Comparison of ENCODE assay signal across 25 mouse cellular contexts in the genomic region with DNA sequence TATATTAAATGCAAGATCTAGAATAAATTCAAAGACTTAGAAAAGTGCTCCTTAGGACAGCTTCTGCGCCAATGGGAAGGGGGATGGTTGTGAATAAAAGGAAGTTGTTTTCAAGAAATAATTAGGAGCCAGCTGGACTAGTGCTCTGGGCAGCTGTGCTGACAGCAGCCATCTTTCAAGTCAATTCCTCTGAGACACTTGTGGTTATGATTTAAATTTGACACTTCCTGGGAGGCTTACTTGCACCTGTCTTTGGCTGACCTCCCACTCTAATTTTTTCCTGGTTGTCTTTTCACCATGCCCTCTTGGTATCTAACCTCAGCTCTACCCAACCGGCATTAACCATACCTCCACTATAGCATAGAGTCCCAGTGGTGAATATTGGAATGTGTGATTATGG. TPM values are rescaled to one million over a fixed set of nuclear protein-coding genes. Genes with fewer than 3 reads are reported as not detected.
DNase-seq lines count a peak whose midpoint lies in the region; ATAC-seq and TF ChIP-seq lines count a peak whose summit lies in the region.
"Had no signal": no experiment of that assay in that cellular context is flagged by ENCODE, and none has a peak within 500 bp of the region (broad histone marks: within the 10 kb centered on the region; RNA-seq: fewer than 3 reads in every experiment).

No protein-coding gene starts in this region.

- no peaks in the 10 kb centered on the region for H3K4me1 ChIP-seq in embryonic facial prominence, embryonic 14.5 days (ENCODE audit: control insufficient read depth, insufficient read depth, low read length)
- H3K4me1 ChIP-seq in embryonic facial prominence, embryonic 10.5 days, result peaks cover under 1% of the 10 kb centered on the region; the same call in 1 of the 2 replicates
- no peaks in the 10 kb centered on the region for H3K4me1 ChIP-seq in embryonic facial prominence, embryonic 15.5 days
- H3K4me1 ChIP-seq in forebrain, embryonic 14.5 days (ENCODE audit: control insufficient read depth, insufficient read depth, low read length), result no peaks in the 10 kb centered on the region
- peaks cover under 1% of the 10 kb centered on the region; the same call in 1 of the 2 replicates for H3K4me1 ChIP-seq in forebrain, embryonic 11.5 days (replicated peaks; ENCODE audit: control insufficient read depth, insufficient read depth, low read length)
- H3K4me1 ChIP-seq: embryonic facial prominence, embryonic 13.5 days had no signal

- H3K79me2 ChIP-seq in C2C12 (ENCODE audit: control insufficient read depth, insufficient read depth), result no peaks in the 10 kb centered on the region
- H3K79me2 ChIP-seq in myocyte (ENCODE audit: control insufficient read depth, insufficient read depth), result no peaks in the 10 kb centered on the region

- peak; percentile 65; the same call in 1 of the 2 replicates for ATAC-seq in embryonic facial prominence, embryonic 14.5 days (ENCODE audit: low read depth)
- ATAC-seq in embryonic facial prominence, embryonic 15.5 days (ENCODE audit: insufficient number of reproducible peaks, low FRiP score, low TSS enrichment, low read depth), result peak; percentile 34; the same call in 1 of the 2 replicates
- no peak for ATAC-seq in forebrain, embryonic 14.5 days
- ATAC-seq in forebrain, embryonic 11.5 days (replicated peaks; ENCODE audit: low FRiP score), result no peak
- ATAC-seq: activated CD4-positive, CD25-positive, alpha-beta regulatory T cell, adult 4 months; forebrain, embryonic 13.5 days; forebrain, embryonic 16.5 days; Patski had no signal

- H3K36me3 ChIP-seq in embryonic facial prominence, embryonic 14.5 days (ENCODE audit: control insufficient read depth, insufficient read depth, low read length), result no peaks in the 10 kb centered on the region
- no peaks in the 10 kb centered on the region for H3K36me3 ChIP-seq in embryonic facial prominence, embryonic 10.5 days (replicated peaks)
- no peaks in the 10 kb centered on the region for H3K36me3 ChIP-seq in C2C12 (ENCODE audit: control insufficient read depth, insufficient read depth)
- no peaks in the 10 kb centered on the region for H3K36me3 ChIP-seq in embryonic facial prominence, embryonic 15.5 days
- H3K36me3 ChIP-seq in myocyte (ENCODE audit: control insufficient read depth, insufficient read depth), result no peaks in the 10 kb centered on the region
- H3K36me3 ChIP-seq in forebrain, embryonic 14.5 days (ENCODE audit: control insufficient read depth, insufficient read depth, low read length), result no peaks in the 10 kb centered on the region
- H3K36me3 ChIP-seq in forebrain, embryonic 11.5 days (ENCODE audit: control insufficient read depth, insufficient read depth, low read length), result no peaks in the 10 kb centered on the region
- H3K36me3 ChIP-seq: embryonic facial prominence, embryonic 13.5 days; forebrain, embryonic 10.5 days; G1E had no signal

- no peak overlapping the region for H3K9ac ChIP-seq in embryonic facial prominence, embryonic 14.5 days (ENCODE audit: low read depth, low read length)
- H3K9ac ChIP-seq in embryonic facial prominence, embryonic 15.5 days, result no peak overlapping the region
- H3K9ac ChIP-seq in forebrain, embryonic 14.5 days (ENCODE audit: low read length), result no peak overlapping the region
- H3K9ac ChIP-seq in forebrain, embryonic 11.5 days (ENCODE audit: low read length), result no peak overlapping the region
- H3K9ac ChIP-seq: embryonic facial prominence, embryonic 13.5 days; forebrain, embryonic 13.5 days had no signal

- no peak overlapping the region for H3ac ChIP-seq in C2C12 (ENCODE audit: control insufficient read depth, insufficient read length, low read depth)
- H3ac ChIP-seq in myocyte (ENCODE audit: control insufficient read depth, insufficient read length), result no peak overlapping the region

- no peaks in the 10 kb centered on the region for H3K9me3 ChIP-seq in embryonic facial prominence, embryonic 14.5 days (ENCODE audit: control insufficient read depth, low read length)
- H3K9me3 ChIP-seq in embryonic facial prominence, embryonic 10.5 days, result no peaks in the 10 kb centered on the region
- H3K9me3 ChIP-seq in embryonic facial prominence, embryonic 15.5 days (replicated peaks), result no peaks in the 10 kb centered on the region
- H3K9me3 ChIP-seq in forebrain, embryonic 14.5 days (replicated peaks; ENCODE audit: control insufficient read depth, low read length), result no peaks in the 10 kb centered on the region
- H3K9me3 ChIP-seq in forebrain, embryonic 11.5 days (ENCODE audit: control insufficient read depth, low read length), result no peaks in the 10 kb centered on the region
- H3K9me3 ChIP-seq: embryonic facial prominence, embryonic 13.5 days; forebrain, embryonic 10.5 days; forebrain, embryonic 13.5 days had no signal

- H3K27me3 ChIP-seq in embryonic facial prominence, embryonic 14.5 days (replicated peaks; ENCODE audit: control insufficient read depth, insufficient read depth, low read length), result no peaks in the 10 kb centered on the region
- H3K27me3 ChIP-seq in embryonic facial prominence, embryonic 10.5 days (replicated peaks; ENCODE audit: low read depth, poor library complexity, severe bottlenecking), result no peaks in the 10 kb centered on the region
- no peaks in the 10 kb centered on the region for H3K27me3 ChIP-seq in C2C12 (ENCODE audit: control insufficient read depth, insufficient read depth, insufficient read length)
- no peaks in the 10 kb centered on the region for H3K27me3 ChIP-seq in embryonic facial prominence, embryonic 15.5 days
- H3K27me3 ChIP-seq in myocyte (ENCODE audit: control insufficient read depth, insufficient read depth, insufficient read length), result no peaks in the 10 kb centered on the region
- H3K27me3 ChIP-seq in forebrain, embryonic 14.5 days (replicated peaks; ENCODE audit: control insufficient read depth, insufficient read depth, low read length), result no peaks in the 10 kb centered on the region
- H3K27me3 ChIP-seq in forebrain, embryonic 11.5 days (ENCODE audit: control insufficient read depth, insufficient read depth, low read length), result no peaks in the 10 kb centered on the region
- H3K27me3 ChIP-seq: embryonic facial prominence, embryonic 13.5 days; forebrain, embryonic 13.5 days had no signal

- no peaks in the 10 kb centered on the region for H3K79me3 ChIP-seq in C2C12 (ENCODE audit: low read depth)

- no peak for TF ChIP-seq CTCF in C2C12 (IDR thresholded peaks at IDR 0.05; ENCODE audit: control insufficient read depth, insufficient read depth, insufficient read length)

- WGBS in embryonic facial prominence, embryonic 14.5 days, result 79% methylated on average over 2 of the region's 2 CpGs
- 81% methylated on average over 2 of the region's 2 CpGs for WGBS in embryonic facial prominence, embryonic 10.5 days
- 76% methylated on average over 2 of the region's 2 CpGs for WGBS in embryonic facial prominence, embryonic 15.5 days
- 80% methylated on average over 2 of the region's 2 CpGs for WGBS in forebrain, embryonic 14.5 days
- 82% methylated on average over 2 of the region's 2 CpGs for WGBS in forebrain, embryonic 11.5 days

- DNase-seq in embryonic facial prominence, embryonic 14.5 days (ENCODE audit: low spot score), result peak; percentile 55
- no peak for DNase-seq in embryonic facial prominence, embryonic 10.5 days (ENCODE audit: low spot score)
- no peak for DNase-seq in forebrain, embryonic 14.5 days (ENCODE audit: low spot score)
- DNase-seq in forebrain, embryonic 11.5 days (ENCODE audit: low spot score), result no peak
- DNase-seq: adrenal gland, adult 8-10 months; adrenal gland, postnatal 14 days; adrenal gland, postnatal 36 days; B cell, adult 2 months; cerebellum, adult 11-12 months; cerebellum, adult 2 months; cerebellum, adult 9-10 months; cerebellum, postnatal 10 days; cerebellum, postnatal 25 days had no signal

- no peak overlapping the region for H3K4me2 ChIP-seq in embryonic facial prominence, embryonic 14.5 days (ENCODE audit: low read depth, low read length)
- H3K4me2 ChIP-seq in embryonic facial prominence, embryonic 15.5 days (replicated peaks), result no peak overlapping the region
- H3K4me2 ChIP-seq in myocyte (ENCODE audit: low read depth), result no peak overlapping the region
- H3K4me2 ChIP-seq in forebrain, embryonic 14.5 days (ENCODE audit: low read length), result no peak overlapping the region
- no peak overlapping the region for H3K4me2 ChIP-seq in forebrain, embryonic 11.5 days (ENCODE audit: low read depth, low read length, severe bottlenecking)
- H3K4me2 ChIP-seq: embryonic facial prominence, embryonic 13.5 days; forebrain, embryonic 13.5 days had no signal

- no peak overlapping the region for H3K27ac ChIP-seq in embryonic facial prominence, embryonic 14.5 days (replicated peaks; ENCODE audit: low read depth, low read length)
- H3K27ac ChIP-seq in embryonic facial prominence, embryonic 10.5 days (replicated peaks), result no peak overlapping the region
- H3K27ac ChIP-seq in embryonic facial prominence, embryonic 15.5 days (replicated peaks), result no peak overlapping the region
- no peak overlapping the region for H3K27ac ChIP-seq in forebrain, embryonic 14.5 days (ENCODE audit: low read depth, low read length)
- no peak overlapping the region for H3K27ac ChIP-seq in forebrain, embryonic 11.5 days (ENCODE audit: low read depth, low read length)
- H3K27ac ChIP-seq: embryonic facial prominence, embryonic 13.5 days; forebrain, embryonic 10.5 days; forebrain, embryonic 13.5 days had no signal

- no peak overlapping the region for H3K4me3 ChIP-seq in embryonic facial prominence, embryonic 14.5 days (ENCODE audit: low read depth, low read length)
- H3K4me3 ChIP-seq in embryonic facial prominence, embryonic 10.5 days, result no peak overlapping the region
- H3K4me3 ChIP-seq in C2C12 (ENCODE audit: insufficient read depth, poor library complexity, severe bottlenecking), result no peak overlapping the region
- H3K4me3 ChIP-seq in embryonic facial prominence, embryonic 15.5 days (replicated peaks), result no peak overlapping the region
- H3K4me3 ChIP-seq in myocyte, result no peak overlapping the region
- H3K4me3 ChIP-seq in forebrain, embryonic 14.5 days (ENCODE audit: low read depth, low read length), result no peak overlapping the region
- no peak overlapping the region for H3K4me3 ChIP-seq in forebrain, embryonic 11.5 days (ENCODE audit: low read depth, low read length)
- H3K4me3 ChIP-seq: embryonic facial prominence, embryonic 13.5 days; erythroblast, embryonic 14.5 days; forebrain, embryonic 10.5 days; forebrain, embryonic 13.5 days had no signal

- TF ChIP-seq POLR2A in myocyte (IDR thresholded peaks at IDR 0.05; ENCODE audit: insufficient read length, low read depth), result no peak

RNA-seq across cellular contexts. Expression of a gene that starts 55.0 kb away (rescaled TPM):
- 0.72 and 1.2 TPM in 2 replicates for polyA plus RNA-seq in embryonic facial prominence, embryonic 14.5 days (2014; fragmentation: Nextera tagmentation; extraction: Ambion mirVana)
- 0.24 TPM in 1 of 2 replicates, not detected in the other for polyA plus RNA-seq in embryonic facial prominence, embryonic 10.5 days (2016; fragmentation: Nextera tagmentation; extraction: Ambion mirVana)
- polyA plus RNA-seq in C2C12 (2012; fragmentation: generic; extraction: Trizol) (not detected), myocyte (2012; fragmentation: generic; extraction: Trizol) (not detected)
- polyA plus RNA-seq in embryonic facial prominence, embryonic 15.5 days (2015; fragmentation: Nextera tagmentation; extraction: Ambion mirVana), result 0.08 and 0.24 TPM in 2 replicates
- 2.8 and 5.0 TPM in 2 replicates for polyA plus RNA-seq in forebrain, embryonic 14.5 days (2014; fragmentation: Nextera tagmentation; extraction: Ambion mirVana)
- 1.0 and 1.3 TPM in 2 replicates for polyA plus RNA-seq in forebrain, embryonic 11.5 days (2014; fragmentation: Nextera tagmentation; extraction: Ambion mirVana)
- polyA plus RNA-seq: activated CD4-positive, CD25-positive, alpha-beta regulatory T cell, adult 4 months; embryonic facial prominence, embryonic 13.5 days; erythroblast, embryonic 14.5 days; G1E; Patski had no signal

RNA-seq across cellular contexts. Expression of a gene that starts 55.0 kb away (rescaled TPM):
- not detected in 2 replicates for polyA plus RNA-seq in embryonic facial prominence, embryonic 14.5 days (2014; fragmentation: Nextera tagmentation; extraction: Ambion mirVana)
- polyA plus RNA-seq in embryonic facial prominence, embryonic 10.5 days (2016; fragmentation: Nextera tagmentation; extraction: Ambion mirVana), result not detected in 2 replicates
- polyA plus RNA-seq in C2C12 (2012; fragmentation: generic; extraction: Trizol) (not detected), myocyte (2012; fragmentation: generic; extraction: Trizol) (not detected)
- polyA plus RNA-seq in embryonic facial prominence, embryonic 15.5 days (2015; fragmentation: Nextera tagmentation; extraction: Ambion mirVana), result 0.28 TPM in 1 of 2 replicates, not detected in the other
- 0.18 and 0.52 TPM in 2 replicates for polyA plus RNA-seq in forebrain, embryonic 14.5 days (2014; fragmentation: Nextera tagmentation; extraction: Ambion mirVana)
- polyA plus RNA-seq in forebrain, embryonic 11.5 days (2014; fragmentation: Nextera tagmentation; extraction: Ambion mirVana), result 0.53 TPM in 1 of 2 replicates, not detected in the other
- polyA plus RNA-seq: activated CD4-positive, CD25-positive, alpha-beta regulatory T cell, adult 4 months; embryonic facial prominence, embryonic 11.5 days; embryonic facial prominence, embryonic 13.5 days; erythroblast, embryonic 14.5 days; G1E; Patski had no signal

Comparison
In these comparisons a context has a peak if more than half of its experiments do, and no peak if none do; other contexts are left out.
1. ATAC-seq: peak in embryonic facial prominence, embryonic 14.5 days (single experiment) and embryonic facial prominence, embryonic 15.5 days (single experiment); none in forebrain, embryonic 14.5 days (single experiment) and forebrain, embryonic 11.5 days (single experiment).